Mouse (Mus musculus) limb, embryonic 14.5 days (tissue): ENCODE measurements around the gene Ctnnd1. TPM values are rescaled to one million over a fixed set of nuclear protein-coding genes. Genes with fewer than 3 reads are reported as not detected.

Experiments
- ATAC-seq: fragments of 200-750 bp; cut with Nextera tagmentation; 2 replicates; pipeline ENCODE4 v1.8.0; 2017; ENCODE audit warnings: low read depth, moderate number of reproducible peaks, moderate TSS enrichment; ENCODE audit not compliant: low FRiP score
- DNase-seq: peaks from one replicate; pipeline ENCODE4 v3.0.0-alpha.2; 2015; ENCODE audit warnings: low spot score
- H3K27ac ChIP-seq: fragments of 300-500 bp; sonication (generic); replicated peaks from 2 replicates; pipeline ENCODE4 v1.5.1; 2014; ENCODE audit warnings: low read depth, mild to moderate bottlenecking, low read length, moderate library complexity, mixed read lengths
- H3K27me3 ChIP-seq: fragments of 300-500 bp; sonication (generic); 2 replicates; pipeline ENCODE4 v1.6.1; 2014; ENCODE audit warnings: low read length, mixed read lengths; ENCODE audit not compliant: control insufficient read depth, insufficient read depth
- H3K36me3 ChIP-seq: fragments of 300-500 bp; sonication (generic); 2 replicates; pipeline ENCODE4 v1.6.1; 2014; ENCODE audit warnings: mild to moderate bottlenecking, low read length, moderate library complexity, mixed read lengths; ENCODE audit not compliant: control insufficient read depth, insufficient read depth
- H3K4me1 ChIP-seq: fragments of 300-500 bp; sonication (generic); 2 replicates; pipeline ENCODE4 v1.6.1; 2014; ENCODE audit warnings: antibody characterized with exemption, low read length, mixed read lengths; ENCODE audit not compliant: control insufficient read depth, insufficient read depth
- H3K4me2 ChIP-seq: fragments of 300-500 bp; sonication (generic); replicated peaks from 2 replicates; pipeline ENCODE4 v1.6.1; 2014; ENCODE audit warnings: low read depth, mild to moderate bottlenecking, low read length, moderate library complexity; ENCODE audit not compliant: severe bottlenecking
- H3K4me3 ChIP-seq: fragments of 300-500 bp; sonication (generic); replicated peaks from 2 replicates; pipeline ENCODE4 v1.5.1; 2014; ENCODE audit warnings: low read length
- H3K9ac ChIP-seq: fragments of 300-500 bp; sonication (generic); 2 replicates; pipeline ENCODE4 v1.6.1; 2014; ENCODE audit warnings: mild to moderate bottlenecking, low read depth, low read length, moderate library complexity; ENCODE audit not compliant: severe bottlenecking
- H3K9me3 ChIP-seq: fragments of 300-500 bp; sonication (generic); 2 replicates; pipeline ENCODE4 v1.6.1; 2016; ENCODE audit warnings: low read length; ENCODE audit not compliant: control insufficient read depth
- POLR2A ChIP-seq: fragments of 200-500 bp; IDR thresholded peaks from 2 replicates; pipeline ENCODE4 v1.8.0; 2012; ENCODE audit warnings: inconsistent platforms, mild to moderate bottlenecking, moderate library complexity, borderline replicate concordance; ENCODE audit not compliant: insufficient read depth, insufficient read length; ENCODE audit errors: extremely low read depth
- WGBS: fragments of 180-500 bp; shearing (Covaris S2); extraction: QIAGEN DNeasy Blood & Tissue Kit; methylation state at CpG from one replicate; pipeline ENCODE4 v1.1.7; 2014; 5-methylcytosine and 5-hydroxymethylcytosine counted together
- polyA plus RNA-seq, 2 experiments: library from polyadenylated mRNA; depleted of rRNA in 1 of 2; stranded (reverse) in 1 of 2; unstranded in 1 of 2; fragments of >200 nt; fragmentation: Nextera tagmentation in 1 of 2; extraction: Ambion mirVana in 1 of 2; gene quantifications; 2 replicates each; pipeline versions ENCODE4 v1.2.1 to v1.2.3; 2012 to 2014

Ctnnd1 gene
- polyA plus RNA-seq, 2 experiments, result 46.0 to 85.0 TPM

GRCm38 (mm10) chr2:84626366-84626975, 24.1 kb downstream of the Ctnnd1 start:
- no peak overlapping the region for H3K4me3 ChIP-seq
- 74% methylated on average over 7 of the region's 7 CpGs for WGBS
- no peak for ATAC-seq
- H3K27me3 ChIP-seq, result no peaks in the 10 kb centered on the region
- TF ChIP-seq POLR2A, result no peak
- H3K4me1 ChIP-seq, result no peaks in the 10 kb centered on the region; the same call in 1 of the 2 replicates
- no peaks in the 10 kb centered on the region for H3K9me3 ChIP-seq
- H3K36me3 ChIP-seq, result peaks cover 18% of the 10 kb centered on the region
- H3K4me2 ChIP-seq, result no peak overlapping the region
- no peak overlapping the region for H3K9ac ChIP-seq
- no peak overlapping the region for H3K27ac ChIP-seq
- no peak for DNase-seq

GRCm38 (mm10) chr2:84624201-84624600, 26.4 kb downstream of the Ctnnd1 start:
- no peak for TF ChIP-seq POLR2A
- Histone ChIP-seq H3K4me2 (no peak overlapping the region), H3K4me1 (no peaks in the 10 kb centered on the region), H3K27ac (no peak overlapping the region), H3K9ac (no peak overlapping the region), H3K9me3 (no peaks in the 10 kb centered on the region), H3K4me3 (no peak overlapping the region), H3K27me3 (no peaks in the 10 kb centered on the region), H3K36me3 (peaks cover 40% of the 10 kb centered on the region)
- ATAC-seq (no peak), DNase-seq (no peak)
- 94% methylated on average over 17 of the region's 17 CpGs for WGBS

GRCm38 (mm10) chr2:84623428-84624119, 27.0 kb downstream of the Ctnnd1 start:
- no peaks in the 10 kb centered on the region for H3K9me3 ChIP-seq
- no peak for TF ChIP-seq POLR2A
- no peak for DNase-seq
- no peaks in the 10 kb centered on the region for H3K4me1 ChIP-seq
- WGBS, result 87% methylated on average over 3 of the region's 3 CpGs
- no peak overlapping the region for H3K4me3 ChIP-seq
- H3K9ac ChIP-seq, result no peak overlapping the region
- H3K4me2 ChIP-seq, result no peak overlapping the region
- no peaks in the 10 kb centered on the region for H3K27me3 ChIP-seq
- H3K36me3 ChIP-seq, result peaks cover 46% of the 10 kb centered on the region
- H3K27ac ChIP-seq, result no peak overlapping the region
- ATAC-seq, result no peak

GRCm38 (mm10) chr2:84622668-84623067, 27.9 kb downstream of the Ctnnd1 start:
- no peaks in the 10 kb centered on the region for H3K4me1 ChIP-seq
- H3K4me3 ChIP-seq, result no peak overlapping the region
- H3K9me3 ChIP-seq, result no peaks in the 10 kb centered on the region
- 82% methylated on average over 2 of the region's 2 CpGs for WGBS
- no peak for DNase-seq
- peaks cover 46% of the 10 kb centered on the region for H3K36me3 ChIP-seq
- H3K4me2 ChIP-seq, result no peak overlapping the region
- no peaks in the 10 kb centered on the region for H3K27me3 ChIP-seq
- H3K9ac ChIP-seq, result no peak overlapping the region
- no peak for ATAC-seq
- no peak for TF ChIP-seq POLR2A
- no peak overlapping the region for H3K27ac ChIP-seq

GRCm38 (mm10) chr2:84619646-84620340, 30.8 kb downstream of the Ctnnd1 start:
- 96% methylated on average over 21 of the region's 21 CpGs for WGBS
- Histone ChIP-seq H3K4me3 (no peak overlapping the region), H3K27ac (no peak overlapping the region), H3K4me2 (no peak overlapping the region), H3K36me3 (peaks cover 69% of the 10 kb centered on the region), H3K27me3 (no peaks in the 10 kb centered on the region), H3K4me1 (no peaks in the 10 kb centered on the region), H3K9ac (no peak overlapping the region), H3K9me3 (no peaks in the 10 kb centered on the region)
- ATAC-seq (no peak), DNase-seq (no peak)
- no peak for TF ChIP-seq POLR2A
